Mouse (Mus musculus): ENCODE results near the gene Rere. TPM values are rescaled to one million over a fixed set of nuclear protein-coding genes. Genes with fewer than 3 reads are reported as not detected.
A peak's percentile ranks its signal among the peaks of the same experiment; 100 is the strongest.

Gene Rere
- total RNA-seq, 1 experiment from 2014 or later, result 108 TPM

DNA sequence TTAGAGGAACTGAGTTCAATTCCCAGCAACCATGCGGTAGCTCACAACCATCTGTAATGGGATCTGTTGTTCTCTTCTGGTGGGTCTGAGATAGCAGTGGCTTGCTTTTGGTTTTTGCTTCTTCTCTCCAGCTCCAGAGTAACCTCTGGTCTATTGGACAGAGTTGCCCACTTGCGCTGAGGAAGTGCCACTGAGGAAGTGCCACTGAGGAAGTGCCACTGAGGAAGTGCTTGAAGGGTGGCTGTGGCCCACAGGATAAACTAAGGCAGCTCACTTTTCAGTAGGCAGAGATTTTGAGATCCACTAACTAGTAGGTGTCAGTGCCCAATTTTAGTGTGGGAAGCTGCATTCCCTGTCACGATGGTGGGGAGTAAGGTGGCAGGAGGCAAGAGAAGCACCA is 327.2 kb downstream of the Rere start:
- DNase-seq, result no peak

DNA sequence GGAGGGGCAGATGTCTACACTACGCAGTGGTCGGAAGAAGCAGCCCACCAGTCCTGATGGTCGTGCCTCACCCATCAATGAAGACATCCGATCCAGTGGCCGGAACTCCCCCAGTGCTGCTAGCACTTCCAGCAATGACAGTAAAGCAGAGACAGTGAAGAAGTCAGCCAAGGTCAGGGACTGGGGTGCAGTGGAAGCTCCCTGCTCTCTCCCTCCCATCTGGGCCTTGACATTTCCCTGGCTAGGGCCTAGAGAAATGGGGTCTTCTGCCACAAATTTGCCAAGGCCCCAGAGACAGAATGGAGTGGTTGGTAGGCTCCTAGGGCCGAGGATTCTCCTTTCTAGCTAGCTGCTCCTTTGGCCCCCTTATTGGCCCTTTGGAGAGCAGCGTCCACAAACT is 332.3 kb downstream of the Rere start:
- no peak for DNase-seq

DNA sequence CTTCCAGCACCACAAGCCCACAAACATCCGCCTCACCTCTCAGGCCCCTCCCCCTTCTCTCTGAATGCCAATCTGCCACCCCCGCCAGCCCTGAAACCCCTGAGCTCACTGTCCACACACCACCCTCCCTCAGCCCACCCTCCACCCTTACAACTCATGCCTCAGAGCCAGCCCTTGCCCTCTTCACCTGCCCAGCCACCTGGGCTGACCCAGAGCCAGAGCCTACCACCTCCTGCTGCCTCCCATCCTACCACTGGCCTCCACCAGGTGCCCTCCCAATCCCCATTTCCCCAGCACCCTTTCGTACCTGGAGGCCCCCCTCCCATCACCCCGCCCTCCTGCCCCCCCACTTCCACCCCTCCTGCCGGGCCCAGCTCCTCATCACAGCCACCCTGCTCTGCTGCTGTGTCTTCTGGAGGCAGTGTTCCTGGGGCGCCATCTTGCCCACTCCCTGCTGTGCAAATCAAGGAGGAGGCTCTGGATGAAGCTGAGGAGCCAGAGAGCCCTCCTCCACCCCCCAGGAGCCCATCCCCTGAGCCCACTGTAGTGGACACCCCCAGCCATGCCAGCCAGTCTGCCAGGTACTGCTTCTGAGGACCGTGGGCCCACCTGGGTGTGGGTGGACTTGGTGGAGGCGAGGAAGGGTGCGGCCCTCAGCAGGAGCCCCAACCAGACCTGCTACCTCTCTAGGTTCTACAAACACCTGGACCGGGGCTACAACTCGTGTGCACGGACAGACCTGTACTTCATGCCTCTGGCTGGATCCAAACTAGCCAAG is 334.0 kb downstream of the Rere start:
- DNase-seq, result no peak

- no peak for DNase-seq
These were observed 334.6 kb downstream of the Rere start for GRCm38 (mm10) chr4:150616029-150616420.

- DNase-seq, result no peak
These were observed 335.4 kb downstream of the Rere start for GRCm38 (mm10) chr4:150616841-150617240.

DNA sequence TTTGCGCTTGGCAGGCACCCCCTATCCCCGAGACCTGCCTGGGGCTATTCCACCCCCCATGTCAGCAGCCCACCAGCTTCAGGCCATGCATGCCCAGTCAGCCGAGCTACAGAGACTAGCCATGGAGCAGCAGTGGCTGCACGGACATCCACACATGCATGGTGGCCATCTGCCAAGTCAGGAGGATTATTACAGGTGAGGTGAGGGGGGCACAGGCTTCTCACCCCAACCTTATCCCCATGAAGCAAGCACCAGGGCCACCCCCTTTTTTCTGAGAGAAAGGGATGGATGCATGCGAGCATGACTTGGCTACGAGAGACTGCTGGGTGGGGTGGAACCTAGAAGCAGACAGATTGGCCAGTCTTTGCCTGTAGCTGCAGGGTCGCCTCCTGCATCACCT is 337.6 kb downstream of the Rere start:
- no peak for DNase-seq

GRCm38 (mm10) chr4:150622641-150623040 is 341.2 kb downstream of the Rere start:
- DNase-seq, result no peak

- DNase-seq, result no peak
These were observed 342.9 kb downstream of the Rere start for GRCm38 (mm10) chr4:150624214-150624823.

- DNase-seq, result no peak
These were observed 343.5 kb downstream of the Rere start for GRCm38 (mm10) chr4:150624933-150625332.

DNA sequence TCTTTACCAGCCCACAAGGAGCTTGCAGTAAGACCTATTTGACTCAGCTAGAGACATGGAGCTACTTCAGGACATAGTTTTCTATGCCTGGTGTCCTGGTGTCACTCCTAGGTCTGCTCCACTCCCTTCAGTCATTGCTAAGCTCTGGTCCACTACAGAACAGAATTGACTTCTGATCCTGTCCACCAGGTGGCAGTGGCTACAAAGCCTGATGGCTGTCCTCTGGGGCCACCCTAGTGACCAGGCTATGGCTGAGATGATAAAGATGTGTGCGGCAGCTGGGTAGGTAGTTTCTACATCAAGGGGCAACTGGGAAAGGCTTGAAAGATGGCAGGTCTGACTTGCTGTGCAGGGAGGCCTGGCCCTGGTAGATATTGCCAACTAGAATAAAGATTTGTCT is 344.0 kb downstream of the Rere start:
- peak; percentile 85 for DNase-seq

GRCm38 (mm10) chr4:150625951-150626732 is 344.7 kb downstream of the Rere start:
- peak; percentile 81 for DNase-seq

DNA sequence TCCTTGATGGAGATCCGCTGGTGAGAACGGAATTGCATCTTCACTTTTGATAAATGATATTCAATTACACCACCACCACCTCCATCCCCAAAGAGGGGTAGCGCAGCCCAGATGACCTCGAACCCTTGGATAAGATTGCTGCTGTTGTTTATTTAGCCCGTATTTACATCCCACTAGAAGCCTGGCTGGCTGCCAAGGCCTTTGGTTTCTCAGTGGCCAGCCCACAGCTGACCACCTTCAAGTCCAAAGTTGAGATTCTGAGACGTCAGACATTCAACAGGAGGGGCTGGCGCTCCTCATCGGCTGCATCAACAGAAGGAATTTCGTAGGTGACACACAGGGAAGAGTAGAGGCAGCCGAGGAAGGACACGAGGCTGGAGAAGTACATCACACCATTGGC is 347.8 kb downstream of the Rere start:
- DNase-seq, result no peak

GRCm38 (mm10) chr4:150635568-150635967 is 354.1 kb downstream of the Rere start:
- no peak for DNase-seq

GRCm38 (mm10) chr4:150636635-150637034 is 355.2 kb downstream of the Rere start:
- DNase-seq, result no peak

DNA sequence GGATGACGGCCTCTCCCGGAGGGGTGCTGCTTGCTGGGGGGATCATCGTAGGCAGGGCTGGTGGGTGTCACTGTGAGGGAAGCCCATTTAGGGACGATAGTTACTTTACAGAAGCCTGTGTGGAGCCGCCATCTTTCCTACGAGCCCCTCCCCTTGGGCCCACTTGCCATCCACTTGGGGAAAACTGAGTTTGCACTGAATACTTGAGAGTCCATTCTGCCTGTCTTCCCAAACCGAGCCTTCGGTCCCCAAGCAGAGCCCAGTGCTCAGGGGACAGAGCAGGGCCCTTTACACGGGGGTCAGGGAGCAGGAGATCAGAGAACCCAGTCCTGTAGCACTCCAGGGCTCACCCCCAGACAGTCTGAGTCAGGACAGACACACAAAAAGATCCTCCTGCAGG is 362.9 kb downstream of the Rere start:
- DNase-seq, result no peak

- DNase-seq, result no peak
These were observed 367.9 kb downstream of the Rere start for GRCm38 (mm10) chr4:150649327-150649726.

DNA sequence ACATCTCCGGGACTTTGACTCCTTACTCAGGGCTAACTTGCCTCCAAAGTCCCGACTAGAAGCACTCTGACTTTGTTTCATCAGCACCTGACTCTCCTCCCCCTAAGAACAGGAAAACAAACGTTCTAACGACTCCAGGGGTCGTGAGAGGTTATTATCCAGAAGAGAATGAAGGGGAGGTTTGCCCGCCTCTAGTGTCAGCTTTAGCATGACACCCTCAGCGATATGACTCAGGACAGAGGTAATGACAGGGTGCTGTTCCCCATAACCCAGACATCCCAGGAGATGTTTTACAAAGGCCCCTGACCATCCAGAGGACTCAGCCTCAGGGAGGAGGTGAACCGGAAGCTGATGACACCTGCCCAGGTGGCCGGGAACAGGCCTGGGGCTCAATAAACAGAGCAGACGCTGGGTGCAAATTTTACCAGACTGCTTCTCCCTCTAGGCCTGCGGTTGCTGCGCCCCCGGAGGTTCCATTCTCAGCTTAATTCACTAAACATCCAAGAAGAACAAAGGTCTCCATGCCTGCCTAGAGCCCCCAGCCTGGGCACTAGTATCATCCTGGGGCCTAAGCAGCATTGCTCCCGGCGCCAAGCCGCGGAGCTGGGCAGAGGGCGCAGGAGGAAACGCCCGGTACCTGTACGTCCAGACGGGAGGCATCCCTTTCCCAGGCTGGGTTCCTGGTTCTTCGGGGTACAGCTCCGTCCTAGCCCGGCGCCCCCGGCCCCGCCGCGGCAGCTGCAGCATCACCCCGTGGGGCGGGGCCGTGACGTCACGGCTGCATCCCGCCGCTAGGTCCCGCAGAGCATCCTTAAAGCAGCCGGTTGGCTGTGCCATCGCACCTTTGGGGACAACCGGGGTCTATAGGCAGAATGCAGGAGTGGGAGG is 370.2 kb downstream of the Rere start, which contains the start of gene Slc45a1:
Gene Slc45a1 (minus strand): TSS at position 785 of the 888 bp plus-strand sequence.
- no peak for DNase-seq

GRCm38 (mm10) chr4:150653072-150653599 is 371.7 kb downstream of the Rere start:
- DNase-seq, result no peak

GRCm38 (mm10) chr4:150655989-150656388 is 374.5 kb downstream of the Rere start:
- DNase-seq, result peak; percentile 93

GRCm38 (mm10) chr4:150656504-150656903 is 375.1 kb downstream of the Rere start:
- DNase-seq, result peak; percentile 52

DNA sequence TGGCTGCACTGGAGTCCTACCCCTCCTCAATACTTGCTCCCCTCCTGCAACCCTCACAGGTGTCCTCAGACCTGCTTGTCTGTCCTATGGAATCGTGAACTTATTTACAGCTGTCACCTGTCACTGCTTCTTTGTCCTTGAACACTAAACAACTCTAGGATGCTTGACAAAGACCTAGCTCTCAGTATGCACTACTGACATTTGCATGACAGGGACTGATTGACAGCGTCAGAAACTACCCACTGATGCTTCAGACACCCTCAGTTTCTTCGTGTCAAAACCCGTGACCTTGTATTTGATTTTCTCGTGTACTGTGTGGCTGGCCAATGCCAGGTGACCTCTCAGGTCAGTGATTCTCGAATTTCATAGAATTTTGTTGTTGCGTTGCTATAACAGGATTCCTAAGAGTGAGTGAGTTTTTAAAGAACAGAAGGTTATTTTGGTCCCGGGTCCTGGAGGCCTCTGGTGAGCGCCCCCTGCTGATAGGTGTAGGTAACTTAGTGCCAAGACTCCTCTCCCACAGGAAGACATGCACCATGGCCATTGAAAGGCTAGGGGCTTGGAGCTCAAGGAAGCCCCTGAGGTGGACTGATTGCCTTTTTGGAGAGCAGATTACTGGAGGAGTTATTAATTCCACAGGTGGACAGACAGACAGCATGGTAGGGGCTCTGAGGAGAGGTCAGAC is 378.6 kb downstream of the Rere start:
- DNase-seq, result peak; percentile 53
